Mouse (Mus musculus) midbrain, embryonic 16.5 days (tissue): ENCODE results near the gene Thada. TPM values are rescaled to one million over a fixed set of nuclear protein-coding genes. Genes with fewer than 3 reads are reported as not detected.
A peak's percentile ranks its signal among the peaks of the same experiment; 100 is the strongest.

Experiments
- ATAC-seq: fragments of 200-750 bp; cut with Nextera tagmentation; 2 replicates; pipeline ENCODE4 v1.8.0; 2017; ENCODE audit warnings: moderate TSS enrichment
- H3K27ac ChIP-seq: fragments of 300-500 bp; sonication (generic); 2 replicates; pipeline ENCODE4 v1.5.1; 2014; ENCODE audit warnings: mild to moderate bottlenecking, low read length, mixed read lengths
- H3K27me3 ChIP-seq: fragments of 300-500 bp; sonication (generic); 2 replicates; pipeline ENCODE4 v1.6.1; 2014; ENCODE audit warnings: low read depth, low read length, mixed read lengths; ENCODE audit not compliant: control insufficient read depth, insufficient read depth
- H3K36me3 ChIP-seq: fragments of 300-500 bp; sonication (generic); 2 replicates; pipeline ENCODE4 v1.6.1; 2014; ENCODE audit warnings: mild to moderate bottlenecking, low read length, moderate library complexity, mixed read lengths; ENCODE audit not compliant: control insufficient read depth, insufficient read depth
- H3K4me1 ChIP-seq: fragments of 300-500 bp; sonication (generic); 2 replicates; pipeline ENCODE4 v1.6.1; 2014; ENCODE audit warnings: mild to moderate bottlenecking, low read length, mixed read lengths; ENCODE audit not compliant: control insufficient read depth, insufficient read depth
- H3K4me2 ChIP-seq: fragments of 300-500 bp; sonication (generic); 2 replicates; pipeline ENCODE4 v1.6.1; 2014; ENCODE audit warnings: mild to moderate bottlenecking, low read length, mixed read lengths
- H3K4me3 ChIP-seq: fragments of 300-500 bp; sonication (generic); 2 replicates; pipeline ENCODE4 v1.5.1; 2014; ENCODE audit warnings: low read depth, mild to moderate bottlenecking, low read length, moderate library complexity, mixed read lengths
- H3K9ac ChIP-seq: fragments of 300-500 bp; sonication (generic); 2 replicates; pipeline ENCODE4 v1.6.1; 2014; ENCODE audit warnings: low read depth, low read length, mixed read lengths
- H3K9me3 ChIP-seq: fragments of 300-500 bp; sonication (generic); replicated peaks from 2 replicates; pipeline ENCODE4 v1.6.1; 2014; ENCODE audit warnings: mild to moderate bottlenecking, low read length, mixed read lengths; ENCODE audit not compliant: control insufficient read depth, poor library complexity, severe bottlenecking
- WGBS: fragments of 180-500 bp; shearing (Covaris S2); extraction: QIAGEN DNeasy Blood & Tissue Kit; methylation state at CpG from one replicate; pipeline ENCODE4 v1.1.7; 2014; 5-methylcytosine and 5-hydroxymethylcytosine counted together
- polyA plus RNA-seq: library from polyadenylated mRNA; unstranded; fragments of >200 nt; fragmentation: Nextera tagmentation; extraction: Ambion mirVana; gene quantifications from 2 replicates; pipeline ENCODE4 v1.2.1, GENCODE M21; 2015

The Thada gene
- polyA plus RNA-seq, 1 experiment from 2014 or later = 6.5 TPM

DNA sequence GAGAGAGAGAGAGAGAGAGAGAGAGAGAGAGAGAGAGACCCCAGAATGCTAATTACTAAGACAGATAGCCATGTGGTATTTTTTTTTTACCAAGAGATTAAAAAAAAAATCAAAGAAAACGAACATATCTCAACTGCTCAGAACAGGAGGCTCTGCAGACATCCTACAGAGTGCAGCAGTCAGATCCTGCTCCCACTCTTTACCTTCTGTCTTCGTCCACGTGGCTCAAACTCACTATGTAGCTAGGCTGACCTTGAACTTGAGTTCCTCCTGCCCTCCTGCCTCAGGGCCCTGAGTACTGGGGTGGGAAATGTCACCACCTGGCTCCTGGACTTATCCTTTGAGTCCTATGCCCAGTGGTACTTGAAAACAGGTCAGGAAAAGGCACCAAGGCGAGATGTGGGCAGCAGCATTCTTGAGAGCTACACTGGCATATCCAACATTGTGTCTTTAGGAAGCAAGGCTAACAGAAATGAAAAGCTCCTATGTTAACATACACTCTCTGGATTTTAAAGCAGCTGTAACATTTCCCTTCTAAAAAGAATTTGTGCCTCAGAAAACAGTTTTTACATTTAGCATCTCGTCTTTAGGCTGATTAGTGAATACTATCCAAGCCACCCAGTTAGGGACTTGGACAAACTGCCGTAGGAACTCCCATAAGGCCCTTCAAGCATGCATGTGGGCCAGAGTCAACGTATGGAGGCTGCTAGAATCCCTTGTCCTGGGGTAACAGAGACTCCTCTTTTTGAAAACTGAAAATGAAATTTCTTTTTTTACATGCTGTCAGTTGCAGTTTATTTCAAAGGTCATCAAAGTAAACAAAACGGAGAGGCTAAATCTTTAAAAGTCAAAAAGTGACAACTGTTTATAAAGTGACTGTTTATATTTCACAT, 183.4 kb downstream of the Thada start:
- Histone ChIP-seq H3K9me3 (0 out of 2 replicates have a peak, but pooled peaks cover 2% of the 10 kb centered on the region), H3K36me3 (no peaks in the 10 kb centered on the region), H3K4me2 (no peak overlapping the region), H3K27me3 (no peaks in the 10 kb centered on the region), H3K4me1 (no peaks in the 10 kb centered on the region), H3K27ac (no peak overlapping the region), H3K9ac (no peak overlapping the region), H3K4me3 (no peak overlapping the region)
- ATAC-seq = no peak
- 83% methylated on average over 8 of the region's 8 CpGs for WGBS

GRCm38 (mm10) chr17:84279001-84279400, 187.0 kb downstream of the Thada start:
- H3K4me3 ChIP-seq = no peak overlapping the region
- H3K4me2 ChIP-seq = no peak overlapping the region
- H3K9me3 ChIP-seq = no peaks in the 10 kb centered on the region
- H3K36me3 ChIP-seq = no peaks in the 10 kb centered on the region
- no peak overlapping the region for H3K27ac ChIP-seq
- WGBS = 88% methylated on average over 8 of the region's 8 CpGs
- peaks cover 6% of the 10 kb centered on the region for H3K4me1 ChIP-seq
- no peak for ATAC-seq
- H3K27me3 ChIP-seq = no peaks in the 10 kb centered on the region
- H3K9ac ChIP-seq = no peak overlapping the region

GRCm38 (mm10) chr17:84278193-84278953, 187.6 kb downstream of the Thada start:
- H3K27me3 ChIP-seq = no peaks in the 10 kb centered on the region
- no peak overlapping the region for H3K4me3 ChIP-seq
- H3K4me1 ChIP-seq = peaks cover 6% of the 10 kb centered on the region
- 90% methylated on average over 5 of the region's 5 CpGs for WGBS
- H3K4me2 ChIP-seq = no peak overlapping the region
- ATAC-seq = no peak
- H3K27ac ChIP-seq = no peak overlapping the region
- H3K36me3 ChIP-seq = no peaks in the 10 kb centered on the region
- no peaks in the 10 kb centered on the region for H3K9me3 ChIP-seq
- no peak overlapping the region for H3K9ac ChIP-seq

GRCm38 (mm10) chr17:84274999-84275398, 191.0 kb downstream of the Thada start:
- H3K4me3 ChIP-seq = no peak overlapping the region
- 79% methylated on average over 3 of the region's 3 CpGs for WGBS

GRCm38 (mm10) chr17:84274163-84274562, 191.8 kb downstream of the Thada start:
- peak overlapping the region; percentile 72 for H3K27ac ChIP-seq
- H3K9ac ChIP-seq = no peak overlapping the region
- no peaks in the 10 kb centered on the region for H3K36me3 ChIP-seq
- peaks cover 6% of the 10 kb centered on the region for H3K4me1 ChIP-seq
- no peaks in the 10 kb centered on the region for H3K9me3 ChIP-seq
- WGBS = 45% methylated on average over 6 of the region's 6 CpGs
- H3K4me2 ChIP-seq = no peak overlapping the region
- no peak for ATAC-seq
- no peak overlapping the region for H3K4me3 ChIP-seq
- no peaks in the 10 kb centered on the region for H3K27me3 ChIP-seq

More at GRCm38 (mm10) chr17:84274999-84275398, 191.0 kb downstream of the Thada start:
- H3K36me3 ChIP-seq = no peaks in the 10 kb centered on the region
- H3K9me3 ChIP-seq = no peaks in the 10 kb centered on the region
- no peaks in the 10 kb centered on the region for H3K27me3 ChIP-seq
- H3K27ac ChIP-seq = 0 out of 2 replicates have a peak overlapping the region, but pooled peaks have one; percentile 20
- no peak for ATAC-seq
- H3K4me1 ChIP-seq = peaks cover 6% of the 10 kb centered on the region
- H3K9ac ChIP-seq = no peak overlapping the region
- H3K4me2 ChIP-seq = no peak overlapping the region

GRCm38 (mm10) chr17:84272557-84273261, 193.3 kb downstream of the Thada start:
- H3K4me2 ChIP-seq = no peak overlapping the region
- no peaks in the 10 kb centered on the region for H3K9me3 ChIP-seq
- no peak overlapping the region for H3K27ac ChIP-seq
- no peaks in the 10 kb centered on the region for H3K36me3 ChIP-seq
- peaks cover 6% of the 10 kb centered on the region for H3K4me1 ChIP-seq
- no peak overlapping the region for H3K4me3 ChIP-seq
- no peak for ATAC-seq
- no peak overlapping the region for H3K9ac ChIP-seq
- 71% methylated on average over 5 of the region's 5 CpGs for WGBS
- H3K27me3 ChIP-seq = no peaks in the 10 kb centered on the region

- Histone ChIP-seq H3K4me2 (no peak overlapping the region), H3K9me3 (no peaks in the 10 kb centered on the region), H3K36me3 (no peaks in the 10 kb centered on the region), H3K9ac (no peak overlapping the region), H3K4me3 (no peak overlapping the region), H3K4me1 (peaks cover 6% of the 10 kb centered on the region), H3K27ac (no peak overlapping the region), H3K27me3 (no peaks in the 10 kb centered on the region)
- WGBS = 88% methylated on average over 6 of the region's 6 CpGs
- ATAC-seq = no peak
These were observed 194.3 kb downstream of the Thada start for GRCm38 (mm10) chr17:84271566-84272202.

DNA sequence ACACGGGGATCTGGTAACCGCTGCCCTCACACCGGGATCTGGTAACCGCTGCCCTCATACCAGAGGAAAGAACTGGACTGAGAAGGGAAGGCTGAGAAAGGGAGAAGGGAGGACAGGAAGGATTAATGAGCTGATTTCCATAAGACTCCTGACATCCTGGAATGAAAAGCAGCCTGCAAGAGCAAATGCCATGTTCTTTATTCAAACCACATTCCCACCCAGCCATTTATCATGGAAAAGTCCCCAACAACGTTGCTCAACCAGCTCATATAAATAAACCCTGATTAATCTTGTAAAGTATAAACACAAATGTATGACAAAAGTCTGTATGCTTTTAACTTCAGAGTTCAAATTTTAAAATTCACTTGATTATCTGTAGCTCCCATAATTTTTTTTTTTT, 196.3 kb downstream of the Thada start:
- H3K36me3 ChIP-seq = no peaks in the 10 kb centered on the region
- no peak overlapping the region for H3K4me2 ChIP-seq
- H3K4me3 ChIP-seq = no peak overlapping the region
- no peak for ATAC-seq
- H3K4me1 ChIP-seq = peaks cover 6% of the 10 kb centered on the region
- no peak overlapping the region for H3K27ac ChIP-seq
- H3K9ac ChIP-seq = no peak overlapping the region
- H3K9me3 ChIP-seq = no peaks in the 10 kb centered on the region
- H3K27me3 ChIP-seq = no peaks in the 10 kb centered on the region
- WGBS = 93% methylated on average over 5 of the region's 5 CpGs
